Mouse (Mus musculus) NIH3T3 (cell line): Measurements from ENCODE around the gene Tmem135.

Experiments used
- DNase-seq: peaks from one replicate; pipeline ENCODE4 v3.0.0-alpha.2; 2012; ENCODE audit warnings: low read depth

The Tmem135 gene

DNA sequence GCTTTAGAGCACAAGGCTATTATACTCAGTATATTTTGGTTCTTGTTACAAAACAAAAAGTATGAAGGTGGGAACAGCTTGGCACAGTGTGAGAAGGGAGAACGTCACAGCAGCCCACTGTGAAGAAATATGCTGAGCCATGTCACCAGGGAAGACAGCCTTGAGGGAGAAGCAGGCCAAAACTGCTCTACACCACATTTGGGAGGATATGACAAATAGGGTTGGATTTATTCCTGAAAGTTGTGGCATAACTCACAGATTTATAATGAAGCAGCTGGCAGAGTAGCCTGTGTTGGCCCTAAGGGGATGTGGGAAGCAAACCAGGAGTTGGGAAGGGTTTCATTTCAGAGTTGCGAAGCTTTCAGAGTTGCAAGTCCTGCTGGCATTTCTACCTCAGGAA, 225.4 kb downstream of the Tmem135 start:
- peak; percentile 88 for DNase-seq

DNA sequence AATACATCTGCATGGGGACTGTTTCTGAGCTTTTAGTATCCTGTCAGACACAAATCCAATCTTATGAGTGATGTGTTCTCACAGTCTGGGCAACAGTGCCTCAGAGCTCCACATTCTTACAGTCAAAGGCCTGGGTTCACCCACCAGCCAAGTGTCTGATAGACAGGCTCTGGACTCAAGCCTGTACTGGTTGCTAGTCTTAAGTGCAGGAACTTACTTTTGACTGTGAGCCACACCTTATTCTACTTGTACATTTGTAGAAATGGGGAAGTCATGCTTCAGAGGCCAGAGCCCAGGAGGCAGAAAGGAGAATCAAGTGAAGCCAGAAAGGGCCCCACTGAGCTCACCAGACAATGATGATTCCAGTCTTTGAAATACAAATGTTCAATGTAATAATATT, 226.1 kb downstream of the Tmem135 start:
- peak; percentile 71 for DNase-seq

DNA sequence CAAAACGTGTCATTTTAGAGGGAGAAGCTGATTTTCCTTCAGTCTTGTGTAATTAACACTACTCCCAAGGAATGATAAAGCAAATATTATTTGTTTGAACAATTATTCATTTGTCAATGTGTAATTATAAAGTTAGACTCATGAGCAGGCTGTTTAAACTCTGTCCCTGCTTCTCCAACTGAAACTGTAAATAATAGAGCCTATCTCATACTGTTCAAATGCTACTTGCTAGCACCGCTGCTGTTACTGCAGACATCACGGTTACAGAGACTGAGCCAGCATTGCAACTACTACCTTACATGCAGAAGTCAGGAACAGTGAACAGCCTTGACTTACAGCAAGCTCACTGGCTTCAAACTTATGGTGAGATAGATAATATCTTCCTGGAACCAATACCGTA, 229.6 kb downstream of the Tmem135 start:
- DNase-seq = no peak

DNA sequence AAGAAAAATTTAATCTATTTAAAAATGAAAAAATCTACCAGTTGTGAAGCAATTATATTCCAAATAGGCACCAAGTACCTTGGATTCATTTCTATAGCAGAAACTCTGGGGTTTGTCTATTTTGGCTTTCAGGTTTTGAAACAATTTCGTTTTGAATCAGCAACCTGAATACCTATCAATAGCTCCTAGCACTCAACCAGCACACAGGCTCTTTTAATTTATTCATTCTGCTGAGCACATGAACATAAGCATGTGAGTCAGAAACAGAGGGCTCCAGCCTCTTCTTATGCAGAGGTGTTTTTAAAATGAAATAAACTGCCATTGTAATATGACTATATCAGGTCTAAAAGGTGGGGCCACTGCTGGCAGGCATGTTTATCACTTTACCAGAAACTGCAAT, 231.0 kb downstream of the Tmem135 start:
- no peak for DNase-seq

DNA sequence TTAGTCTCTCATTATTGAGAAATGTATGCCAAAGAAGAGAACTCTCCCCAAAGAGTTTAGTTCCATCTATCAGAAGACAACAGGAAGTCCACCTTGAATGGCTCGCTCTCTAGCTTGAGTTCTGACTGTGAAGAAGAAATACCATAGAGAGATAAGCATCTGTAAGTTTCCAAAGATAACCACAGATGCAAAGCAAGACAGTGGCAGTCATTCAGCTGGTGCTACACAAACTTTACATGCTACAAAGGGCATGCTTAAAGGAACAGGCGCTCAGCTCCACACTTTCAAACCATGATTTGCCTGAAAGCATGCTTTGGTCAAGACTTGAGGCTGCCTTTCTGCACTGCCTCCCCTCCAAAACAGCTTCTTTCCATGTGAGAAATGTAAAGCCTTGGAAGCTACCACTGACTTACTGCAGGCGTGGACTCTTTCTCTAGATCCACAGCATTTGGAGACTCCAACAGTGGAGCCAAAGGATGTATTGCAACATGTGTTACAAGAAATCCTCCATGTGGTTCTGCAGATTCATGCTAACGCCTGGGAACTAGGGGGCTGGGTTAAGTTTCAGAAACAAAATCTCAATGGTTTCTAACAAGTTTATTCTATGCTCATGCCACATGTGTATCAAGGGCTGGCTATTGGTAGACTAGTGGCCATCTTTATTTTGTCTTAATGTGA, 232.1 kb downstream of the Tmem135 start:
- DNase-seq = no peak

DNA sequence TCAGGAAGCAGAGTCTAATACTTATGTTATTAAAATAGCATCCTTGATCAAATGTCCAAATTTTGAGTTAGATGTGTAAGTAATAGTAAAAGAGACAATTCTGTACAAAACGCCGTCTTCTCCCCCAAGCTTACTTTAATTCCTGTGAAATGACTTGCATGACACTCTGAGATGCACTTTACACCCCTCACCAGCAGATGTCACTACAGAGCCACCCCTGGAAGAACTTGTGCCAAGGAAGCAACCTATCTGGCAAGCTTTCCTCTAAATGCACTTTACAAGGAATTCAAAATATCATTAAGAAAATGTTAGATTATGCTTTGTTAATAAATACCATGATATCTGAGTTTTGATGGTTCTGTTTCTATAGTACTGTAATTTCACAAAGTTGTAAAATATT, 235.4 kb downstream of the Tmem135 start:
- DNase-seq = peak; percentile 90

DNA sequence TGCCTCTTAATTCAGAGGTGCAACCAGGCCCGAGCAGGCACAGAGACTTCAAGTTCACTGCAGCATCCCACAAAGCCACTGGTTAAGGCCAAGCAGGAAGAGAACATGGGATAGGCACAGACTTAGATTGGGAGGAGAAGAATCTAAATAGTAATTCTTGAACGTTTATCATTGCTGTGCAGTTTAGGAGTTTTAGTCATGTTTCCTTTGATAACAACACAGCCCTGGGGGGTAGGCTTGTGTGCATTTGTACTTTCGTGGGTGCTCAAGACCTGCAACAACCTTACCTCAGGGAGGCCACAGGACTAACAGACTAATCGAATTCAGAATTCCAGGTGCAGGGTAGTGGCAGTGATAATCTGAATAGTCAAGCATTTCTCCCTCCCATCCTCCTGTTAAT, 238.5 kb downstream of the Tmem135 start:
- no peak for DNase-seq

DNA sequence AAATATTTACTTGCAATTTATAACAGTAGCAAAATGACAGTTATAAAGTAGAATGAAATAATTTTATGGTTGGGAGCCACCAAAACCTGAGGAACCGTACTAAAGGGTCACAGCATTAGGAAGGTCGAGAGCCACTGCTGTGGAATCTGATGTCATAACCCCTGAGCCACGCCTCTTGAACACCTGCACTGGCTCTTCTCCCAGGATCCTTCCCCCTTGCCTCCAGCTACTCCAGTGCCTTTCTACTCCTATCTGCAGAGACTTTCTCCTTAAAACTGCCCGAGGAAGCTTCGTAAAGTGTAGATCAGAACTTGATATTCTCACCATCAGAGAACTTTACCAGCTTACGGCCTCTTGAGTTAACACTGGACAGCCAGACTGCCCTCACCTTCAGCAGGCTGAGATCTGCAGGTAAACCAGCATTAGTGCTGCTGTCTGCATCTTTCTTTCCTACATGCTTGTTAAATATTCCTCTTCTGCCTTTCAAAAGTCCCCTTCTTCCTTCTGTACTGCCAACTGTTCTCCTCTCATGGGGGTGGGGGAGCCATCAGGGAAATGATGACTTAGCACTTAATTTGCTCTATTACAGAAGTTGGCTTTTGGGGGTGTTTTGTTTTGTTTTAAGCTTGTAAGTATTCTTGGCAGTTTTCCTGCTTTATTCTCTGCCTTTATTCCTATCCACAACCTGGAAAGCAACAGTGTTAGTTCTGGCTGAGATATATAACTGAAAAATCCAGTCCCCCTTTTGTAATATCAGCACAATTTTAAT, 242.2 kb downstream of the Tmem135 start:
- DNase-seq = no peak

DNA sequence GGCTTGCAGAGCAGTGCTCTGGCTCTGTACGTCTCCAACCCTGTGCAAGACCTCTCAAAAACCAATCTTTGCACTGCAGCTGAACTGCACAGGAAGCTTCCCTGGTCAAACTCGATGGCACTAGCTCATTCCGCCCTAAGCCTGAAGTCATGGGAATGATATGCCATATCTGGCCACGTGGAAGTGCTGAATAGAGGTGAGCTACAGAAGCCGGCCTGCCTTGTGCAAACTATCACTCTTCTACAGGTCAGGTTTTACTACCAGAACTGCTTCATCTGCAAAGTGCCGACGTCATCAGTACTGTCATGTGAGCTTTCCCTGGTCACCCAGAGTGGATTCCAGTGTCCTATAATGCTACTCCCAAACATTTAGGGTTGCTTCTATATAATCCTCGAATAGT, 246.7 kb downstream of the Tmem135 start:
- DNase-seq = no peak

DNA sequence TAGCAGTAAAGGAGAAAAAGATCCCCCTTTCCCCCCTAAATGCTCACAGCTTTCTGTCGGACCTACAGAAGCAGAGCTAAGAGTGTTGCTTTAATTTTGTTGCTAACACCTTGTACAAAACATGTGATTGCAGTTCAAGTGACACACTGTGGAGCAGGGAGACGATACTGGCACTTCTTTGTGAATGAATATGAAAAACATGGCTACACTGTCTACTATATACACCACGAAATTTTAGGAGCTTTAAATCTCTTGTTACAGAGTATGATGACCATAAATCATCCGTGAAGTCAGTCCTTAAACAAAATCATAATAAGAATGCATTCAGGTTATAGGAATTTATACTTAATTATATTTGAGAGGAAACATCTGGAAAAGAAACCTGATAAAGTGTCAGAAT, 247.4 kb downstream of the Tmem135 start:
- peak; percentile 31 for DNase-seq

DNA sequence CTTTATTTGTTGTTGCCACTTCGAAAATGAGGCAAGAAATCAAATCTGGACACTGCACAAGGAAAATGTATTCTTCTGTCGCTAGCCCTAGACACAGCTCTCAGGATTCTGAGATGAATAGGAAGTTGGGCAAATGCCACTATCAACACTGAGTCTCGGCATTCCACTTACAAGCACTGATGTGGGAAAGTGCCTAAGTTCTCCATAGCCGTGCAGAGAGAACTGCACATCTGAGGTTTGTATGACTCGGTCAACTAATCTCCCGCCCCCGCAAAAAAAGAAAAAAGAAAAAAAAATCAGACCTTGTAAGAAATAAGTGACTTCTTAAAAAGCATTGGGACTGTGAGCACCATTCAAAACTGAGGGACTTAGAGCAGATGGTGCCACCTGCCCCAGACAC, 248.3 kb downstream of the Tmem135 start:
- peak; percentile 59 for DNase-seq

DNA sequence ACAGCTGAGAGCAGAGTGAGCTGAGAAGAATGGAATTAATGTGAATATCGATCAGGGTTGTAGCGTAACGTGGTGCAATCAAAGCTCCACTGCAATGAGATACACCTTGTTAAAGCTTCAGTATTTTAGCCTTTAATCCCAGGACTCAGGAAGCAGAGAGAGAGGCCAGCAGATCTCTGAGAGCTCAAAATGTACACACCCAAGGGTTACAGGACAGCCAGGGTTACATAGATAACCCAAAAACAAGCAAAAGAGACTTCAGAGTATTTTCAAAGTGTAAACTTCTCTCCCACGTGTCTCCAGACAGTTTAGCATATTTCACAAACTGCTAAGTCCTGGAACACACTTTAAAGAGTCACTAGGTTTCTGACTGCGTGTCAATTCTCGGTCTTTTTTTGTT, 248.8 kb downstream of the Tmem135 start:
- DNase-seq = no peak

DNA sequence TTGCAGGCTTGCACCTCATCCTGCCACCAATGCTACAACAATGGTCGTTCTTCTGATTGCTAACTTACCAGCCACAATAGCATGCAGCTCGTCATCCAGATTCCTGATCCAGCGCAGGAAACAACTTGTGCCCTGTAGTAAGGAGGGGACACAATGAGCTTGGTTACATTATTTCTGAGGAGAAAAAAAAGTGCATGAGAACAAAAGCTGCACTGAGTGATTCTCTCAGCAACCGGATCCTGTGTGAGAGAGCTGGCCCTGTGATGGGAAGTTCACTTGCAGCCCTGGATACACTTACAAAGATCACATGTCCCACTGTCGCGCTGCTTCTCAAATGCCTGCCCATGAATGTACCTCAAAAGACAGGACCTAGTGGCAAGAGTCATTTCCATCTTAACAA, 252.7 kb downstream of the Tmem135 start:
- no peak for DNase-seq

DNA sequence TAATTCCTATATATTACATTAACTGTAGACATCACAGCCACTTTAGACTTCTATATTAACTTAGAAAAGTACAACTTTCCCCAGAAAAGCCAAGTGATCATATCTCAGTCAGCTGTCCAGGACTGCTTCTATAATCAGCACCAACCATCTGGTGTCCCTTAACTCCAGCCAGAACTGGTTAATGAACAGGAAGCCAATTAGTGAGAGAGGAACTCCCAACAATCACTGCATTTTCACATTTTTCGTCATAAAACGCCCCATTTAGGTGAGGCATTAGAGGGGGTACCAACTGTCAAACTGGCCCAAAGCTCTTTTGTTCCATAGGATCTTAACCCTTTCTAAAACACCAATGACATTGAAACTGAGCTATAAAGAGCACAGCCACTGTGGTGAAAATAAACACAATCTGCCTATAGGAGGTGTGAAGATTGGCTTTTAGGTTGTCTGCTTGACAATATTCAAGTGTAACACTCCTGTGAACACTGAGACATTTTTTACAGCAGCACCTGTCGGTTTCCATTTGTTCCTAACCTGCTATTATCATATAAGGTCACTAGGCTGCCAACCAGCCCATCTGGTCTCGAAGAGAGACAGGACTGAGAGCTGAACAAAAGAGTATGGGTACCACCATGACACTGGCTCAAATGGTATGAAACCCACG, 263.3 kb downstream of the Tmem135 start:
- no peak for DNase-seq

DNA sequence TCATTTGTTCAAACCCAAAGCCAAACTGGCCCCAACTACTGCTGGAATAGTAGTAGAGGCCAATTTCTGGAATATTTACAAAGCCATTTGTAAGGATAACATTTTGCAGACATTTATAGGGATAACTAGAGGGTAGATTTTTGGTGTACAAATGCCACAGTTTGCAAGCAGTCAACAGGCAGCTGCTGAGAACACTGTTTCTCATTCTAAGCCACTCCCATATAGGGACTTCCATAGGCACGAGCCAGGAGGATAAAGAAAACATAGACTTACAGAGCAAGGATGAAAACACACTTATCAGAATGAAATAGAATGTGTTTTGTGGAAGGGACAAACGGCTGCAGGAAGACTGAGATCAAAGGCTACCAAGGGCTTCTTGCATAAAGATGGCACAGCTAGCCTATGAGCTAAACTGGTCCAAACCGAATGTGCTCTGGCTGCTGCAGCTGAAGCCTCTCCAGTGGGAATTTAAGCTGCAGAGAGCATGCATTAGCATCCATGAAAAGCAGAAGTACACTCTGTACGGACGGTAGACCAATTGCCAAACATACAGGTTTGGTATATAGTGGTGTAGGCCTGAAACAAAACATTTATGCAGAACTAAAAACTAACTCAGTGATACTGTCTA, 269.0 kb downstream of the Tmem135 start:
- DNase-seq = no peak

DNA sequence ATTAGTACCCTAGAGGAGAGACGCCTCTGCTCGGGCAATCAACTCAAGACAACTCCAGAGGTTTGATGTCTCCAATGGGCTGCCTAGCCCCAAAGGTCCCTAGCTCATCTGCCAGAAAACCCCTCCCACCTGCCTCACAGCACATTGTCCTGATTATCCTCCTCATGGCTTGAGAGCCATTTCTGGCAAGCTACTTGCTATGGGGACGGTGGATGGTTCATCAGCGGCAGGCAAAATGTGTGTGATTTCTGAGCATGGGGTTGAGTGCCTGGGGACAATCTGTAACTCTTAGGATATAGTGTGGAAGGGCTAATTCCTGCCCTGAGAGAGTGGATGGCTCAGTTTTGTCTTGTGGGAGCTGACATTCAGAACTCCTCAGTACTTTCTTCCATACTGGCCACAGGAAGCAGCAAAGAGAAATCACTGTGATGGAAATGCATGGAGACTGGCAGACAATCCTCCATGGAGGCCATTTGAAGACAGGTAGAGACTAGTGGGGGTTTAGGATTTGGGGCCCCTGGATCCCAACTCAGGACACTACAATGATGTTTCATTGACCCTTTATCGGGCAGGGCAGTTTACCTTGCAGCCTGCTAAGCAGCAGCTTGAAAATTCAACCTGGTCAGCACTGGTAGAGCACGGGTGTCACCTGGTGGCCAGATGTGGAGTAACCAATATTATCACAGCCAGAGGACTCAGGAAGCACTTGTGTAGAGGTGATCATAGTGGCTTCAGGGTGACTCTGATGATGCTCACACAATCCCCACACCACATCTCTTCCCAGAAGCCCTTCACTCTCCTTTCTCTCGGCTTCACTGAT, 277.7 kb downstream of the Tmem135 start:
- peak; percentile 73 for DNase-seq

DNA sequence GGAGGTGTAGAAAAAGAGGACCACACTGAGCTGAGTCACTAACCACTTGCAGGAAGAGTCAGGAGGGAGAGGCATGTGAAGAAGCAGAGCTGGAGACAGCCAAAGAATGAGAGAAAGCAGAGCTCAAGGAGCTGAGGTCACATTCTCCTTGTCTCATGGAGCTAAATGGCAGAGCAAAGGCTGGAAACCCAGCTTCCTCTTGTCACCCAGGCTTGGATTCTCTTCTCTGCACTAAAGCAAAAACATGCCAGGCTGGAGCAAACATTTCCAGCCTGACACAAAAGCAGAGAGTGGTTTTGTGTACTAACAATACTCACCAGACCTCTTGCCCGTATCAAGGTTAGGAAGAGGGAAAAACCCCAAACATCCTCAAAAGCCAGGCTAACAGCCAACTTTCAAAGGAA, 287.8 kb downstream of the Tmem135 start:
- no peak for DNase-seq

DNA sequence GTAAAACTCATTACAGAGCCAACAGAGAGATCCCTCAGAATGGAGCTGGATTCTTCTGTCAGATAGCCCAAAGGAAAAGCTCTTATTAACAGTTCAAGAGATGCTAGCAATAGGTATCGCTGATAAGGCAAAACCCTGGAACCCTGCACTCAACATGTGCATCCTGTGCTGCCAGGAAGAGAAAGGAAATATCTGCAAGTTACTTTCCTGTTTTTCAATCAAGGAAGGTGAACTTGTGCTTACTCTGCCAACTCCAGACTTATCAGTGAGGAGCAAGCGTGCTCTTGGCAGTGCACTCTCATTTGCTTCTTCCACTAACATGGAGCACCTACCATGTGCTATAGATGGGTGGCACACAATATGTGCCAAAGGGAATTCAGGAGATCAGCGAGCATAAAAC, 288.4 kb downstream of the Tmem135 start:
- no peak for DNase-seq

DNA sequence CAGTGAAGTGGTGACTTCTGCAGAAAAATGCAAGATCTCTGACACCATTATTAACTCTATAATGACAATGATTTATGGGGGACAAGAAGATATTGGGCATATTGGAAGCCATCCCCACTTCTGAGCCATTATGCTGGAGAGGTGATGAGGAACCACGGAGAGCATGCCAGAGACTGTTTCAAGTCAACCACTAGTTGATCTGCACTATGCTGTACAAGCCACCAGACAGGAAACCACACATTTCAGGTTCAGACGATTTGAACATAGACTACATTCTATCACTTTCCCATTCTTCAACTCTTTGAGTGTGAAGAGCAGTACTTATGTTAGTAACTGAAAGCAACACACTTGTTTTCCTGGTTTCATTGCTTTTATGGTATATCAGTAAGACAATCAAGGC, 297.6 kb downstream of the Tmem135 start:
- DNase-seq = no peak

DNA sequence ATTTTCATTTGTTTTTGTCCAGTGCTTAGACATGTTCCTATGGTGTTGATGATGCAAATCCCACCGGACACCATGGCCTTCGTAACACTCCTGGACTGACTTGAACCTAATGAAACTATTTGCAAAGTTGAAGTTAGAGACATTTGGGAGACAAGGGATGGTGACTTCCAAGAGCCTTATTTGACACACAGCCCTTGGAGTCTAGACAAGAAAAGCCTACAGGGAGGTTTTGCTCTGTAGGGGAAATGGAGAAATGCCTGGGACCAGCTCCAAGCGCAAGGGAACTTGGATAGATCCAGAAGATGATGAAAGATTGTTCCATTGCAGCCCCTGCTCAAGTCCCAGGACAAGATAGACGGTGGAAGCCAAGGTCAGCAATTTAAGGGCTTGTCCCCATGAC, 304.3 kb downstream of the Tmem135 start:
- DNase-seq = no peak
